In the genomic region with DNA sequence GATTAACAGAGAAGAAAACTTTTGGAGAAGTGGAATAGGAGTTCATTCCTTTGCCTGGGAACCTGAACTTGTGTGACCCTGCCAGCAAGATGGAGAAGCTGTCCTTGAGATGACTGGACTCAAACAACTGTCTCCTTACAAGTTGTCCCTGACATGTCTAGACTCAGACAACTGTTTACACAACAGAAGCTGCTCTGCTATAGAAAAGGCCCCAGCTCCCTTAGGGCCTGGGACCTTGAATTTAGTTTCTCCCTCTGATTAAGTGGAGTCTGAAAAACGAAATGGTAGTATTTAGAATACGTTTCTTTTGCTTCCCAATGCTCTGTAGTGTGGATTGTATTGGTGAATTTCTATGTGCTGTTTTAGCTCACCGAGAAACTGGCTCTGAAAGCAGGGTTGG, we compare ENCODE assay signal across 19 mouse cellular contexts. TPM values are rescaled to one million over a fixed set of nuclear protein-coding genes. Genes with fewer than 3 reads are reported as not detected.
"Had no signal": no experiment of that assay in that cellular context is flagged by ENCODE, and none has a peak within 500 bp of the region (broad histone marks: within the 10 kb centered on the region; RNA-seq: fewer than 3 reads in every experiment).

No protein-coding gene starts in this region.

- ATAC-seq: liver, embryonic 12.5 days; midbrain, embryonic 13.5 days; midbrain, embryonic 15.5 days had no signal

- H3K36me3 ChIP-seq: liver, embryonic 12.5 days; midbrain, embryonic 10.5 days; midbrain, embryonic 13.5 days; midbrain, embryonic 15.5 days; neural tube, embryonic 13.5 days; neural tube, embryonic 15.5 days had no signal

- DNase-seq: lung, adult 18-20 months; lung, postnatal 4 days; retina, postnatal 1 day; right cerebral cortex, adult 18-20 months; right cerebral cortex, postnatal 25 days; right cerebral cortex, postnatal 4 days; spleen, adult 18-20 months; thymus, adult 18-20 months; thymus, postnatal 14 days; thymus, postnatal 36 days had no signal

- H3K27me3 ChIP-seq: liver, embryonic 12.5 days; midbrain, embryonic 13.5 days; midbrain, embryonic 15.5 days; neural tube, embryonic 13.5 days; neural tube, embryonic 15.5 days had no signal

- H3K4me2 ChIP-seq: liver, embryonic 12.5 days; midbrain, embryonic 13.5 days; midbrain, embryonic 15.5 days; neural tube, embryonic 13.5 days; neural tube, embryonic 15.5 days had no signal

- H3K27ac ChIP-seq: liver, embryonic 12.5 days; liver, embryonic 14.5 days; midbrain, embryonic 10.5 days; midbrain, embryonic 13.5 days; midbrain, embryonic 15.5 days; neural tube, embryonic 13.5 days; neural tube, embryonic 15.5 days had no signal

- H3K9ac ChIP-seq: liver, embryonic 12.5 days; liver, embryonic 14.5 days; midbrain, embryonic 13.5 days; midbrain, embryonic 15.5 days; neural tube, embryonic 13.5 days; neural tube, embryonic 15.5 days had no signal

- H3K9me3 ChIP-seq: liver, embryonic 12.5 days; midbrain, embryonic 10.5 days; midbrain, embryonic 13.5 days; midbrain, embryonic 15.5 days; neural tube, embryonic 13.5 days; neural tube, embryonic 15.5 days had no signal

- H3K4me3 ChIP-seq: liver, embryonic 12.5 days; midbrain, embryonic 10.5 days; midbrain, embryonic 13.5 days; midbrain, embryonic 15.5 days; myocyte; neural tube, embryonic 13.5 days; neural tube, embryonic 15.5 days had no signal

- H3K4me1 ChIP-seq: liver, embryonic 12.5 days; midbrain, embryonic 10.5 days; midbrain, embryonic 13.5 days; midbrain, embryonic 15.5 days; neural tube, embryonic 13.5 days; neural tube, embryonic 15.5 days had no signal

RNA-seq across cellular contexts. Expression of gene Nxnl2, which starts 14.1 kb away (rescaled TPM):
- total RNA-seq: megakaryocyte-erythroid progenitor cell, adult 5-6 weeks had no signal
- polyA plus RNA-seq: myocyte had no signal
